Mouse (Mus musculus) olfactory bulb, adult 2 months (tissue): ENCODE data around the gene Myo1c.

Source experiments
- CTCF ChIP-seq: fragments of 200-500 bp; IDR thresholded peaks from 2 replicates; pipeline ENCODE4 v1.5.1; 2012; ENCODE audit warnings: low read depth, mild to moderate bottlenecking, low read length, moderate library complexity; ENCODE audit not compliant: insufficient read depth
- POLR2A ChIP-seq: fragments of 200-500 bp; IDR thresholded peaks from 2 replicates; pipeline ENCODE4 v1.6.1; 2012; ENCODE audit warnings: mild to moderate bottlenecking, low read depth, low read length, moderate library complexity; ENCODE audit not compliant: insufficient read depth

- TF ChIP-seq POLR2A = no peak
- TF ChIP-seq CTCF = no peak
These were observed 52.5 kb downstream of the Myo1c start for GRCm38 (mm10) chr11:75702761-75703160.
